Mouse (Mus musculus): ENCODE data around the gene Tmod1.

The Tmod1 gene

DNA sequence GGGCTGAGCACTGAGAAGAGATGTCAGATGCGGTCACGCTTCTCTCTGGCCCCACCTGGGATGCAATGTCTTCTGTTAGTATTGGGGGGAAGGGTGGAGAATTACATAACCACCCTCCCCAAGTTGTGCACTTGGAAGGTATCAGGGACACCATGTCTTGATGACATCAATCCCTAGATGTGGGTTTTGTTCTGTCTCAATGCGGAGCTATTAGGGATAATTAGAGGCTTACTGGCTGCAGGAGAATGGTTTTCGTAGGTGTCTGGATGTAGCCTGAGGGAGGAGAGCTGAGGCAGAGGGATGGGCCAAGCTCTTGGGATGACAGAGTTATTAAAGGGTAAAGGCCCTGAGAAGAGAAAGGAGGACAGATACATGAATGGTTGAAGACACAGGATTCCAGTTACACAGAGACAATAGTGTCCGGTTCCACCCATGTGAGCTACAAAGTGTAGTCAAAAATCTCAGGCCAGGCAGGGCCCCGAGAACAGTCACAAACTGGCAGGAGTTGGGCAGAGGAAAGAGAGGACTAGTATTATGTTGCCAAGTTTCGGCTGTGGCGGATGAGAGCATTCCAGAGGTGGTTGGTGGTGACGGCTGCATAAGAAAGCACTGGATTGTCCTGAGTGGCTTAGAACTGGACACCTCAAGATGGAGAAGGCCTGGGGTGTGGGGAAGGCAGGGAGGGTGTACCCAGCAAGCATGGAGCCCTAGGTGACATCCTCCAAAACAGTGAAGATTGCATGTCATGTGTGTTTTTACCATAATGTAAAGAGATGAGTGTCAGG lies 14.8 kb downstream of the Tmod1 start:
- DNase-seq (ENCODE audit: low read depth, low spot score), result no peak

DNA sequence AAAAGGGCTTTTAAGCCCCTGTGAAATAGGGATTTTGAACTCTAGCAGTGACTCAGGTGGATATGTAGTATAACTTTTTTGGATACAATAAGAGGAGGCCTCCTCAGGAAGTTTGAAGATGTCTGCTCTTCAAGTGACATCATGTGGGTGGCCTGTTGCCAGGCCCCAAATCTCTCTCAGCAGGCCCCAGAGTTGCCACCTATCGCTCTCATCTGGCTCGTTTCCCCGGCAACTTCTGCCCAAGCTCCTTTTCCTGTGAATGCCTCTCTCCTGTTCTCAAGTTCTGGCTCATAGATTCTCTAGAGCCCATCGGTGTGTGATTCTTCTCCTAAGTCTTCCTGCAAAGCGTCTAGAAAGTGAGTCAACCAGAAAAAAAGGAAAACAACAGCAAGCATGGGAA lies 17.4 kb downstream of the Tmod1 start:
- DNase-seq (ENCODE audit: low read depth, low spot score), result no peak

DNA sequence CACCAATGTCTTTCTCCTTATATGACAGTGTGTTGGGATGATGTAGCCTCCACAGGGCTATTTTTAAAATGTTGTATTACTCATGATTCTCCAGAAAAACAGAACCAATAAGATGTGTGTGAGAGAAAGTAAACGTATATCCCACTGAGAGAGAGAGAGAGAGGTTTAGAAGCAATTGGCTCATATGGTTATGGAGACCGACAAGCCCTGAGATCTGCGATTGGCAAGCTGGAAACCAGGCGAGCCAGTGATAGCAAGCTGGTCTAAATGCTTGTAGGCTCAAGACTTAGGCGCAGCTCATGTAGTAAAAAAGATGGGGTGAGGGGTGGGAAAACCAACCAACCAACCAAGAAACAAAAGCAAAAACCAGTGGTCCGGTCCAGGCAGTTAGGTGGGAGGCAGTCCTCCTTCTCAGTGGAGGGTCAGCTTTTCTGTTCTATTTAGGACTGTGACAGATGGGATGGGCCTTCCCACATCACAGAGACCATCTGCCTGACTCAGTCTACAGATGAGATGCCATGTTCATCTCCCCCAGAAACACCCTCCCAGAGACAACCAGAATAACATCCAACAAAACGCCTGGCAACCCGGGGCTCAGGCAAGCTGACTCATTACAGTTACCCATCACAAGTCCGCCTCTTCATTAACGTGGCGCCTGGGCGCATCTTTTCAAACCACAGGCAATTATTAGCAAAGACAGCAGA lies 22.7 kb downstream of the Tmod1 start:
- no peak for DNase-seq (ENCODE audit: low read depth, low spot score)

DNA sequence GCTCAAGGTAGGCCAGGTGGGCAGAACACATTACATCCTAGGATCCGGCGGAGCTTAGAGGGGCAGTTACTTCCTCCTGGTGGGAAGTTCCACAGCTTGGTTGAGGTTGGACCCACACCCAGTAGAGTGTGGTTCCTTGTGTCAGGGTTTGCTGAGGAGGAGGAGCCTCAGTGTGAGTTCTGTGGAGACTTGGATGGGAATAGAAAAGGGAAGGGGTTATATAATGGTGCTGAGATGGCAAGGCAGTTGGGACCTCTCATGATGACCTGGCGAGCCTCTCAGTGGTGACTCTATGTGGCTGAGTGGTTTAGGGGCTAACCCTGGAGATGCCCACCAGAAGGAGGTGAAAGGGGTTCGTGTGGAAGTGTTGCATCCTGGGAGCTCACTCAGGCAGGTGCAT lies 25.1 kb downstream of the Tmod1 start:
- no peak for DNase-seq (ENCODE audit: low read depth, low spot score)

DNA sequence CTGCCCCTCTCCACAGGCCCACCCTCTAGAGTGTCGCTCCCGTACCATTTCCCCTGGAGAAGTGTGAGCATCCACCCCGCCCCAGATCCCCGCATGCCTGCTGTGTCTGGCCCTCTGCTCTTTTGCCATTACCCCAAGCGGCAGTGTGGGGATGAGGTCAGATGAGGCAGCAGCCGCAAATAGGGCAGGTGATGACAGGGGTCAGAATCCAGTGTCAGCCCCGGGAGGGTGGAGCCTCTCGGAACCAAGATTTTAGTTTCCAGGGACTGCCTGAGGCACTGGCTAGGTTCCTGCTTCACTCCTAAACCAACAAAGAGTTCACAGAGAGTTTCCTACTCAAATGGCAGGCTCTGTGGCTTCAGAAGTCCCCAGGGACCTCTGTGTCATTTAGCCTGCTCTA lies 25.5 kb downstream of the Tmod1 start:
- DNase-seq (ENCODE audit: low read depth, low spot score), result no peak

DNA sequence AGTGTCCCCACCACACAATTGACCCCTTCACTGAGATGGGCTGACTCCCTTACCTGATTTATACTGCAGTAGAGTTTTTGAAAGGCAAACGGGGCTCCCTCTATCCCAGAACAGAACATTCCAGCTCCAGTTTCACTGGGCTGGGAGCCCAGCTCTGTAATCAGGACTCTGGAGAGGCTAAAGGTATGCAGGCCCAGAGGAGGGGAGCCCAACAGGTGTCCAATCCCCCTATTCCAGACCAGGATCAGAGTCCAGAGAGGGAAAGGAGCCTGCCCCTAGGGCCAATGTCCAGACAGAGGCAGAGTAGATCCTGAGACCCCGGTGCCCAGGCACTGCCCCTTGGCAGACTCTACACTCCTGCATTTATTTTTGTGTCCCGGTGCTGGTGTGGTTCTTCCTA lies 26.2 kb downstream of the Tmod1 start:
- no peak for DNase-seq (ENCODE audit: low read depth, low spot score)

DNA sequence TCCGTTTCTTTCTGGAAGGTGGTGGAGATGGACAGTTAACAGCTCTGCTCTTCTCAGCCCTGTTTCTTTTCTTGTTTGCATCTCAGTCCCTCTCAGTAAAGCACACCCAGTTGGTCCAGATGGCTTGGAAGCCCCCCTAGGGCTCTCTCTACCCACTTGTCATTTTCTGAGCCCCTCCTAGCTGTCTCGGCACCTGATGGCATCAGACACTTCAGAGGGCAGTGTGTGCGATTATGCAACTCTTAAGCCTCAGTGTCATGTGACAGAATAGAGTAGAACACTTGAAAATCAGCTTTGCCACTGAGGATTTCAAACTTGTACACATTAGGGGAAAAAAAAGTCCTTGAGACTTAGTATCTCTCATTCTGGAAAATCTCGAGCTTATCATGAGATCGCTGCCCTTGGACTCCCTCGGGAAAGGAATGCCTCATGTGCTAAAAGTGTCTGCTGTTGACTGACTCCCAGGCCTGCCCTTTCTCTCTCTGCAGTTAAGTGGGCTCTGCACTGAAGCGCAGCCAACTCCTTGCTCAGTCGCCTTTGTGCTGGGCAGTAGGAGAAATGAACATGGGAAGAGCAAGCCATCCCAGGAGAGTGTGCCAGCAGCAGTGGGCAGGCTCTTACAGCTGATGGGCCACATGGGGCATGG lies 27.1 kb downstream of the Tmod1 start:
- no peak for DNase-seq (ENCODE audit: low read depth, low spot score)

DNA sequence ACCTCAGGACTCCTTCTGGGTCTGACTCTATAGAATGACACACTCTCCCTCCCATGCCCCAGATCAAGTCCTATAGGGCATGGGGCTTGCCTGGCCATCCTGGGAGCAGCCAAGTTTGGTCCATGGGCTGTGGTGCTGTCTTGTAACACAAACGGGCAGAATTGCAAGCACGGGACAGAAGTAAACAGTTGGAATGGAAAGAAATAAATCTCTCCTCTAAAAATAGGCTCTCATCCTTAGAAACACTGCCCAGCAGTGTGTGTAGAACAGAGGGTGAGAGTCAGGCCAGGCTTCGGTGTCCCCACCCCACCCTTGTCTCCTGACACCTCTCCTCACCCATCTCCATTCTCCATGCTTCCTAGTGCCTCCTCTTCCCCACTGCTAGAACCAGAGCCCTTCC lies 29.3 kb downstream of the Tmod1 start:
- no peak for DNase-seq (ENCODE audit: low read depth, low spot score)

DNA sequence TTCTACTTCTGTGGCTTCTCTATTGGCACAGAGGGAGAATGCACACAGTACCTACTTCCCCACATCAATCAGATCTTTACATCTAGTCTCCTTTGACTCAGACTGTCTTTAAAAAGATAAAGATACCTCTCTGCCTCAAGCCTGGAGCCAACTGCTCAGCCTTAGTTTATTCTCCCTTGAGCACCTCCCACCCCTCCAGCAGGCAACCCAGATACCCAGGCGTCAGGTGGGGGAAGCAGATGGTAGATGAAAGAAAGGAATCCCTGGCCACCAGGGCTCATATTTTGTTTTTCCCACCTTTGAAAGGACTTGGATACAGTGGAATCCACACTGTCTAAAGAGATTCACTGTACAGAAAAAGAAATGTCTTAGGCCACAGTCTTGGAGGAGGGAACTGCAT lies 29.8 kb downstream of the Tmod1 start:
- DNase-seq (ENCODE audit: low read depth, low spot score), result no peak

DNA sequence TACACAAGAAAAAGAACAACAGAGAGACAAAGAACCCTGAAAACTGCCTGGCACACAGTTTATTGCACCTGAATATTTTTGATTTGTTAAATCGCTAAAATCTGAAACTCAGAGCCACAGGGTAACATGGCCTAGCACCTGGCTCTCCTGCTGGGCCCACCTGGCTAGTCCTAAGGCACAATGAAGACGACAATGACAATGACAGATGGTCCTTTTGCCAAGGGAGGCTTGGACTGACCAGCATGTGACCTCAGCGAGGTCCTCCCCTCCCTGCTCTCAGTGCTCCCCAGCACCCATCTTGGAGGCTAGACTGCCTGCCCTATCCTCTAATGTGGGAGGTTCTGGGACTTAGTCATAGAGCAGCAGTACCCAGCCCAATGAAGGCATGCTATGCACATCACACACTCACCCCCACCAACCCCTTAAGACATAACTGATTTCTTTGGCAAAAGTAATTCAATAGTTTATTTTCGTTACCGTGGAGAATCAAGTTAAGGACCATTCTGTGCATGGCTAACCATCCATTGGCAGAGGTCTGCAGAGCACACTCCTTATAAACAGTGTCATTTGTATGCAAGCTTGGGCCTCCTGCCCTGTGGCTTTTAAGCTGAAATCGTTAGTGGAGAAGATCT lies 31.2 kb downstream of the Tmod1 start:
- no peak for DNase-seq (ENCODE audit: low read depth, low spot score)

DNA sequence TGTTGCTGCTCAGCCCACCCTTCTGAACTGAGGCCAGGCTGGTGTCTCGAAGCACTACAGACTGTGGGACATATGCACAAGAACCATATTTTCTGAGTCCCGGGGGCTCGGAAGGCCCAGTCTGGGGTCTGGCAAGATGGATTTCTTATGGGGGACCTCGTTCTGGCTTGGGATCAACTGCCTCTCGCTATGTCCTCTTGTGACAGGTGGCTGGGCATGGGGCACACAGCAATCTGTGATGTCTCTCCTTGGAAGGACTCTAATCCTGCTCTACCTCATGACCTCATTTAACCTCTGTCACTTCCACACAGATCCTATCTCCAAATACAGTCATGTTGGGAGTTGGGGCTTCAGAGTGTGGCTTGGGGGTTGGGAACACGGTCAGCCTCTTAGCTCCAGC lies 33.9 kb downstream of the Tmod1 start:
- DNase-seq (ENCODE audit: low read depth, low spot score), result no peak

DNA sequence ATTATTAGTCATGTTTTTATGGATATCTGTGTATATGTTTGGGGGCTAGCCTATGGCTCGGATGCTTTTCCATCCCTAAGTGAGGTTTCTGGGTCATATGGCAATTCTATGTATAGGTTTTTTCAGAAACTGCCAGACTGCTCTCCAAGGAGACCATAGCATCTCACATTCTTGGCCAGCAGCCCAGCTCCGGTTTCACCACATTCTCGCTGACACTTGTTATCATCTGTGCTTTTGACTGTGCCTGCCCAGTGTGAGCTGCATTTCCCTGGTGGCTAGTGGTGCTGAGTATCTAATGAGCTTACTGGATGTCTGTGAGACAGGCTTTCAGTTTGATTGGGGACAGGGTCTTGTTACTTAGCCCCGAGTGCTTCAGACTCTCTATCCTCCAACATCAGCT lies 35.0 kb downstream of the Tmod1 start:
- no peak for DNase-seq (ENCODE audit: low read depth, low spot score)

DNA sequence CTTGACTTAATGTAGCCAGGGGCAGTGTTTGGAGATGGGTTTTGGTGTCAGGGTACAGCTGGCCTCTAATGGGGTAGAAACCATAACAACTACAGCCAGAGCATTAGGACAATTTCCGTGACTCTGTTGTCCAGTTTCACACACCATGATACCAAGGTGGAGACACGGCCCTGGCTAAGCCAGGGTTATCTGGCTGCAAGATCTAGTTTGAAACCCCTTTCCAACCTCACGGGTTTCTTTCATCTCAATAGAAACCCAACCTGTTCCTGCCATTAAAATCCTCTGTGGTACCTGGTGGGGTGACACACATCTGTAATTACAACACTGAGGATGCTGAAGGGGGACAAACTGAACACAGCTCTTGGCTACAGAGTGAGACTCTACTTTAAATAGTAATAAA lies 36.9 kb downstream of the Tmod1 start:
- DNase-seq (ENCODE audit: low read depth, low spot score), result no peak

DNA sequence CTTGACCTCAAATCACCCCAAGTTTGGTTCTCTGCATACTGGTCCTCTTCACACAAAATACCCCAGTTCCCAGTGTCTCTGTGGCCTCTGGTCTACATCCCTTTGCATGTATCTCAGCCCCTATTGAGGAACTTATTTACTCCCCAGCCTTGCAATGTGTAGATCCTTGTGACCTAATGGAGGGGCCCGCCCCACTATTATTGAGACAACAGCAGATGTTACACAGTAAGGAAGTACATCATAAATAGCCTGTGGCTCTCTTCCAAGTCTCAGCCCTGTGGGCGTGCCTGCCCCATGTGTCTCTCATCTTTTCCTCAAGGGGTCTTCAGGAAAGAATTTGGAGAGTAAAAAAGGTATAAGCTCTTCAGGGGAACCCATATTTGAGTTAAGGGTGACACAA lies 38.2 kb downstream of the Tmod1 start:
- DNase-seq (ENCODE audit: low read depth, low spot score), result no peak

DNA sequence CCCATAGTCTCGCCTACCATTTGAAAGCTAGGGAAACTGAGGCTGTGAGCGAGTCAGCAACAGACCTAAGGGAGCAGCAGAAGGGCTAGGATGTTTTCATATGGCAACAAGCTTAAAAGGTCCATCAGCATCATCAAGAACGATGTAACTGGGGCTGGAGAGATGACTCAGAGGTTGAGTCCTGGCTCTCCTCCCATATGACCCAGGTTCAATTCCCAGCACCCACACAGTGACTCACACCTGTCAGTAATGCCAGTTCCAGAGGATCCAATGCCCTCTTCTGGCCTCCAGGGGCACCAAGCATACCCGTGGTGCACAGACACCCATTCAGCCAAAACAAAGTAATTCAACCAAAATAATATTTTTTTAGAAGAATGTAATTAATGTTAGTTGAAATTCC lies 41.5 kb downstream of the Tmod1 start:
- DNase-seq (ENCODE audit: low read depth, low spot score), result no peak

DNA sequence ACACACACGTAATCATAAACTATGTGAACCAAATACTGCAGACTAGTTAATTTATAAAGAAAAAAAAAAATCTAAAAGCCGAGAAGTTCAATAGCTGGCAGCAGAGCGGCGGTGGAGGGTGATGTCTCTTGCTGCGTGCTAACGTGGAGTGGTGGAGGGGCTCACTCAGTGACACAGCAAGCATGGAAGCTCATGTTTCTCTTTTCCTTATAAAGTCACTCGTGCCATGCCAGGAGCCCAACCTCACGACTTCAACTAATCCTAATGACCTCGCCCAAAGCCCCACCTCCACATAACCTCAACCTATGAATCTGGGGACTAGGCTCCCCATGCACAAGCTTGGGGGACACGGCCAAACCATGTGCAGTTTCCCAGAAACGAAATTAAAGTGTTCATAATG lies 43.8 kb downstream of the Tmod1 start:
- DNase-seq (ENCODE audit: low read depth, low spot score), result no peak

DNA sequence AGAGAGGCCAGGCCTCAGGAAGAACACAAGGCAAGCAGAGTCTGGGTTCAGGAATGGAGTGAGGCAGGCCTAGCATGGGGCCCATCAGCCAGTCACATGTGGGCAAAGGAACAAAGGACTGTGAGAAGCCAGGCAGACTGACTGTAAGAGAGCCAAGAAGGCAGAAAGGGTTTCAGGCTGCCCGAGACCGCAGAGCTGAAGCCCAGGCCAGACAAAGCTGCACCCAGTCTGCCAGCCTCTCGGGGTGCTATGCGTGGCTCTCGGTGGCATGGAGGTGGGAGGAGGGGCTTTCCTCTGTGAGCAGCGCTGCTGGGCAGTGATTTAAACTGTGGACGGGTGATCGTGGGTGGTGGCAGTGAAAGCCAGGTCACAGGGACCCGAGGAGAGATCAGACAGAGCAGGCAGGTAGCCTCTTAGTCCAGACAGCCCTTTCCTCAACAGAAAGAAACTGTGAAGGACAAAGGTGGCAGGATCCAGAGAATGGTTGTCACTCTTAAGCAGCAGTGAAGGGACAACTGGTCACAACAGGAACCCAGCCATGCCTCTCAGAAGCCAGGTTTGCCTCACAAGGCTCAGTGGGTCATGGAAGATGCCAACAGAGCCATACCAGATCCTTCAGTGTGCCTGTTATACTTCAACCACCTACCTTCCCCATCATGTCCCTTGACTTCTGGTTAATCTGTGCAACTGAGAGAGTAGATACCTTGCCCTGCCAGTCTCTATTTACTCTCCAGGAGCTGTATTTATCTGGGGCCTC lies 45.9 kb downstream of the Tmod1 start:
- DNase-seq (ENCODE audit: low read depth, low spot score), result no peak

DNA sequence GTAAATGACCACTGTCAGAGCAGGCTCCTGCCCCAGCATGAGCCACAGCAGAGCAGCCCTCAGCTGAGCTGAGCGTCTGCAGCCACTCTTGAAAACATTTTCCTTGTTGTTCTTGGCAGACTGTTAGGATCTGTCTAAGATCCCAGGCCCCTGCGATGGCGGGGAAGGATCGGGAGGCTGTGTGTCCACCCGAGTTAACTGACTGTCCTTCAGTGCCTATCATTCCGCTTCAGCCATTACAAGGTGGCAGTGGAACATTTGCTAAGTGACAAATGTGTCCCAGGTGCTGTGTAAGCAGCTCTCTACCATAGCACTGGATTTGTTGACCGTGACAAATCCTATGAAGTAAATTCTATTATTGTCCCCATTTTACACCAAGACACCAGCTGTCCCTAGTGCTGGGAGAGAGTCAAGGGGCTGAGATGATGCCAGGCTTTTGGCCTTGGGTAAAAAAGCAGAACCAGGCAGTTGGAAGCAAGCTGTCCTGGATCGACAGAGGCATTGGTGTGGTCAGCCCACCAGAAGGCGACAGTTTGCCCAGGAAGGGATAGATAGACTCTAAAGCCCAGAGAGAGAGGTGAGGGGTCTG lies 46.6 kb downstream of the Tmod1 start:
- no peak for DNase-seq (ENCODE audit: low read depth, low spot score)

DNA sequence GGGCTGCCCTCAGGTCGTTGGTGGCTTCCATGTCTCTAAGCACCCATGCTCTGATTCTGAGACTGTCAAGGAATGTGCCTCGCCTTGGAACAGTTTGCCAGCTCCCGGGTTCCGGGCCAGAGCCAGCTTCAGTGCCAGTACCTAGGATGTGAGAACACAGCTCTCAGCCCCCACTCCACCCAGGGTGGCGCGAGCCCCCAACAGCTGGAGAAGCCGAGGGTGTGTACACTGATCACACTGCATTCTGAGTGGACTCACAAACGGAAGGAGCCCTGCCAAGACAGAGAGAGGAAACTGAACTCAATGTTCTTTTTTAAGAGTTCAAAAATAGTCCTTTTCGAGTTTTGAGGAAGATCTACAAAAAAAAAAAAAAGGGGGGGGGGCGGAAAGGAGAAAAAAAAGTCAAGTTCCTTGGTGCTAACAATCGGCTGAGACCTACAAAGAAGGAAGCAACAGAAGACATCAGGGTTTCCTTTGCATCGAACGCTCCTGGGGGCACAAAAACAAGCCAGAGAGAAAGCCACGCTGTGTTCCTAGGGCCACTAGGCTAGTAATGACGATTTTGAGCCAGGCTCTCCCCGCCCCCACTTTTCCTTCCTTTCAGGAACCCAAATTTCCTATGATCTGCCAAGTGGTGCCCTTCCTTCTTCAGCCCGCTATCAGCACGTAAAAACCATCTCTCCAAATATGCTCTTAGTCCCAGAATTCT lies 48.1 kb downstream of the Tmod1 start:
- no peak for DNase-seq (ENCODE audit: low read depth, low spot score)

DNA sequence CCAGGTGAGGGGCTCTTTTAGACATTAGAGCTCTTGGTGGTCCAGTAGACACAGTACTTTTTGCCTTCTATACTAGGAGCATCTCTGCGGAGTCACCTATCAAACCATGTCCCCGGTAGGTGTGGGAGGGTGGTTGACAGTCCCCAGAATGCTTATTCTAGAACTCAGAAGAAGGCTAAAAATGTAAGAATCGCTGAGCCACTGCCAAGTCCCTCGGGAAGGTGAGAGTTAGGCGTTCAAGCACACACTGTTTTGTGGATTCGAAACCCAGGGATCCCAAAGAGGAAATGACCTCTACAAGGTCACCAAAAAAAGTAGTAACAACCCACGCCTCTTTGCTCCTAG lies 48.7 kb downstream of the Tmod1 start:
- no peak for DNase-seq (ENCODE audit: low read depth, low spot score)

DNA sequence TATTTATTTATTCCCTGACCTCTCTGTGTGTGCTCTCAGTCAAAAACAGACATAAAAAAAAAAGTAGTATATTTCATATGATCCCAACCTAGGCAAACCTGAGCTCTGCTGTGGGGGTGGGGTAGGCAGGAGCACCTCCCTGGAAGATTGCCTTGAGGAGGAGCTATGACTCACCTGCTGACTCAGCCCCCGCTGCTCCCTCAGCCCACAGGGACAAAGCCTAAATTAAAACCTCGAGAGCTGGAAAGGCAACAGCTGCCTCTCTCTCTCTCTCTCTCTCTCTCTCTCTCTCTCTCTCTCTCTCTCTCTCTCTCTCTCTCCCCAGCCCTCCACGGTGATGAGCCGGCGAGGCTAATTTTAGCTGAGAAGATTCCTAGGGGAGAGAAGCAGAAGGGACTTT lies 49.1 kb downstream of the Tmod1 start:
- no peak for DNase-seq (ENCODE audit: low read depth, low spot score)

Measured in retina, postnatal 7 days (tissue).